Mouse (Mus musculus) liver, embryonic 14.5 days (tissue): ENCODE data around the gene Kat8. TPM values are rescaled to one million over a fixed set of nuclear protein-coding genes. Genes with fewer than 3 reads are reported as not detected.
"Not testable (repeated sequence)": the region's sequence is repeated elsewhere in the genome, so short reads cannot be mapped to it uniquely, and the experiment has no call there.

ENCODE experiments used
- ATAC-seq: fragments of 200-750 bp; cut with Nextera tagmentation; 2 replicates; pipeline ENCODE4 v1.8.0; 2017; ENCODE audit warnings: moderate number of reproducible peaks, mild to moderate bottlenecking, moderate library complexity; ENCODE audit not compliant: insufficient read depth
- DNase-seq, 3 experiments: peaks; one replicate each; pipeline ENCODE4 v3.0.0-alpha.2; 2012 to 2013; ENCODE audit warnings: low read depth in 3 of 3, low spot score in 3 of 3
- H3K27ac ChIP-seq: fragments of 300-500 bp; sonication (generic); 2 replicates; pipeline ENCODE4 v1.5.1; 2014; ENCODE audit warnings: moderate library complexity, mild to moderate bottlenecking, control low read depth, inconsistent platforms
- H3K27me3 ChIP-seq: fragments of 300-500 bp; sonication (generic); 2 replicates; pipeline ENCODE4 v1.6.1; 2014; ENCODE audit warnings: mild to moderate bottlenecking, low read length, moderate library complexity; ENCODE audit not compliant: control insufficient read depth, insufficient read depth
- H3K36me3 ChIP-seq: fragments of 300-500 bp; sonication (generic); replicated peaks from 2 replicates; pipeline ENCODE4 v1.6.1; 2014; ENCODE audit warnings: low read depth; ENCODE audit not compliant: control insufficient read depth, insufficient read depth
- H3K4me1 ChIP-seq, 2 experiments: fragments of 200-500 bp in 1 of 2; fragments of 300-500 bp in 1 of 2; sonication (generic) in 1 of 2; replicated peaks; 2 replicates each; pipeline ENCODE4 v1.6.1; 2012 to 2014; ENCODE audit warnings: antibody characterized with exemption in 1 of 2, inconsistent platforms in 1 of 2, low read length in 1 of 2; ENCODE audit not compliant: control insufficient read depth in 2 of 2, insufficient read depth in 2 of 2
- H3K4me2 ChIP-seq: fragments of 300-500 bp; sonication (generic); 2 replicates; pipeline ENCODE4 v1.6.1; 2014; ENCODE audit warnings: low read depth, mild to moderate bottlenecking, control low read depth, moderate library complexity
- H3K4me3 ChIP-seq, 2 experiments: fragments of 200-500 bp in 1 of 2; fragments of 300-500 bp in 1 of 2; sonication (generic) in 1 of 2; 2 replicates each; pipeline ENCODE4 v1.5.1; 2012 to 2014; ENCODE audit warnings: low read depth in 2 of 2, low read length in 2 of 2, mild to moderate bottlenecking in 2 of 2, control low read depth in 1 of 2, inconsistent platforms in 1 of 2, moderate library complexity in 1 of 2; ENCODE audit not compliant: insufficient read depth in 1 of 2
- H3K9ac ChIP-seq: fragments of 300-500 bp; sonication (generic); replicated peaks from 2 replicates; pipeline ENCODE4 v1.6.1; 2014; ENCODE audit warnings: mild to moderate bottlenecking, control low read depth, moderate library complexity
- H3K9me3 ChIP-seq: fragments of 300-500 bp; sonication (generic); 2 replicates; pipeline ENCODE4 v1.6.1; 2016; ENCODE audit warnings: low read length, mixed read lengths; ENCODE audit not compliant: control insufficient read depth
- CTCF ChIP-seq: IDR thresholded peaks from 2 replicates; pipeline ENCODE4 v1.5.1; 2016; ENCODE audit warnings: antibody characterized with exemption, low read depth, control low read depth
- EP300 ChIP-seq: IDR thresholded peaks from 2 replicates; pipeline ENCODE4 v1.6.1; 2016; ENCODE audit warnings: antibody characterized with exemption, low read depth
- WGBS: fragments of 180-500 bp; shearing (Covaris S2); extraction: QIAGEN DNeasy Blood & Tissue Kit; methylation state at CpG from one replicate; pipeline ENCODE4 v1.1.7; 2014; ENCODE audit not compliant: insufficient replicate concordance; 5-methylcytosine and 5-hydroxymethylcytosine counted together
- polyA plus RNA-seq, 2 experiments: library from polyadenylated mRNA; depleted of rRNA in 1 of 2; stranded (reverse) in 1 of 2; unstranded in 1 of 2; fragments of >200 nt; fragmentation: Nextera tagmentation in 1 of 2; extraction: Ambion mirVana in 1 of 2; gene quantifications; 2 replicates each; pipeline versions ENCODE4 v1.2.1 to v1.2.3; 2012 to 2014

Kat8 gene
- polyA plus RNA-seq, 2 experiments, result 13.7 to 17.6 TPM

GRCm38 (mm10) chr7:127887781-127888180 is 24.5 kb upstream of the Kat8 start:
- no peaks in the 10 kb centered on the region for H3K27me3 ChIP-seq
- H3K9me3 ChIP-seq, result no peaks in the 10 kb centered on the region

GRCm38 (mm10) chr7:127888821-127889220 is 23.5 kb upstream of the Kat8 start:
- TF ChIP-seq EP300 (no peak), CTCF (no peak)
- Histone ChIP-seq H3K9me3 (no peaks in the 10 kb centered on the region), H3K4me1 (no peaks in the 10 kb centered on the region), H3K4me2 (no peak overlapping the region), H3K27me3 (no peaks in the 10 kb centered on the region), H3K36me3 (peaks cover 10% of the 10 kb centered on the region), H3K4me3 (no peak overlapping the region), H3K9ac (no peak overlapping the region), H3K27ac (no peak overlapping the region)
- WGBS, result 57% methylated on average over 3 of the region's 3 CpGs
- ATAC-seq, result no peak
- DNase-seq, result no peak

More at GRCm38 (mm10) chr7:127887781-127888180, 24.5 kb upstream of the Kat8 start:
- WGBS, result 77% methylated on average over 3 of the region's 3 CpGs
- Histone ChIP-seq H3K4me3 (no peak overlapping the region), H3K9ac (no peak overlapping the region), H3K4me1 (no peaks in the 10 kb centered on the region), H3K36me3 (peaks cover 18% of the 10 kb centered on the region), H3K27ac (no peak overlapping the region), H3K4me2 (no peak overlapping the region)
- DNase-seq, result no peak
- no peak for ATAC-seq
- TF ChIP-seq EP300 (no peak), CTCF (no peak)

GRCm38 (mm10) chr7:127890798-127891197 is 21.5 kb upstream of the Kat8 start, which contains the start of gene Prss53:
Prss53 (minus strand) TSS chr7:127890970.
- H3K4me2 ChIP-seq, result no peak within 1 kb of the TSS
- no peak for TF ChIP-seq EP300
- TF ChIP-seq CTCF, result no peak
- no peak within 1 kb of the TSS for H3K27ac ChIP-seq
- H3K4me1 ChIP-seq, result peaks cover 9 to 10% of the 10 kb centered on the region in 2 experiments
- H3K4me3 ChIP-seq, result no peak within 1 kb of the TSS
- H3K36me3 ChIP-seq, result peaks cover 8% of the 10 kb centered on the region
- WGBS, result 56% methylated on average over 4 of the region's 4 CpGs
- DNase-seq (no peak), ATAC-seq (no peak)
- H3K9me3 ChIP-seq, result no peaks in the 10 kb centered on the region
- H3K9ac ChIP-seq, result no peak within 1 kb of the TSS
- H3K27me3 ChIP-seq, result no peaks in the 10 kb centered on the region

GRCm38 (mm10) chr7:127894480-127894879 is 17.8 kb upstream of the Kat8 start:
- Histone ChIP-seq H3K27me3 (no peaks in the 10 kb centered on the region), H3K4me2 (peak overlapping the region; percentile 96), H3K9me3 (no peaks in the 10 kb centered on the region), H3K4me3 (peak overlapping the region; percentile 65 to 70), H3K4me1 (peaks cover 22 to 27% of the 10 kb centered on the region in 2 experiments), H3K27ac (peak overlapping the region; percentile 76), H3K36me3 (no peaks in the 10 kb centered on the region; the same call in 1 of the 2 replicates), H3K9ac (peak overlapping the region; percentile 67)
- ATAC-seq (no peak), DNase-seq (no peak)
- TF ChIP-seq EP300 (no peak), CTCF (no peak)
- WGBS, result 72% methylated on average over 5 of the region's 5 CpGs

- Histone ChIP-seq H3K4me3 (peak within 1 kb of the TSS; percentile 65 to 70), H3K4me2 (peak within 1 kb of the TSS; percentile 96), H3K27me3 (no peaks in the 10 kb centered on the region), H3K9ac (peak within 1 kb of the TSS; percentile 67), H3K27ac (peak within 1 kb of the TSS; percentile 76), H3K9me3 (no peaks in the 10 kb centered on the region), H3K36me3 (no peaks in the 10 kb centered on the region; the same call in 1 of the 2 replicates), H3K4me1 (peaks cover 31 to 37% of the 10 kb centered on the region in 2 experiments)
- TF ChIP-seq EP300, result no peak
- TF ChIP-seq CTCF, result peak; percentile 78
- peak; percentile 94 for ATAC-seq
- peak; percentile 89 to 94 (median 92) for DNase-seq
- WGBS, result 0% methylated on average over 26 of the region's 26 CpGs
Measured at GRCm38 (mm10) chr7:127895442-127895841, 16.9 kb upstream of the Kat8 start, which contains the start of the genes Gm21974 and Vkorc1. Gm21974 (minus strand) TSS chr7:127895454. Vkorc1 (minus strand) TSS chr7:127895617.

- not testable (repeated sequence) for H3K9ac ChIP-seq, DNase-seq, H3K27me3 ChIP-seq, H3K9me3 ChIP-seq, H3K36me3 ChIP-seq
- WGBS, result 54% methylated on average over 7 of the region's 7 CpGs
- Histone ChIP-seq H3K4me2 (peak overlapping the region; percentile 96), H3K4me1 (peaks cover 34 to 39% of the 10 kb centered on the region in 2 experiments), H3K4me3 (peak overlapping the region in 1 of 2 experiments; percentile 9; a peak in 1 of 4 replicates), H3K27ac (peak overlapping the region; percentile 23)
- ATAC-seq, result peak; percentile 0; the same call in 1 of the 2 replicates
Measured at GRCm38 (mm10) chr7:127895891-127896290, 16.4 kb upstream of the Kat8 start.
